Mouse (Mus musculus) ES-E14 (cell line): ENCODE data around the gene Krt42. TPM values are rescaled to one million over a fixed set of nuclear protein-coding genes. Genes with fewer than 3 reads are reported as not detected.
"Not testable (repeated sequence)": the region's sequence is repeated elsewhere in the genome, so short reads cannot be mapped to it uniquely, and the experiment has no call there.

ENCODE experiments used
- DNase-seq: peaks from one replicate; pipeline ENCODE4 v3.0.0-alpha.2; 2013; ENCODE audit warnings: low read depth, low spot score
- H3K27ac ChIP-seq: 2 replicates; pipeline ENCODE4 v1.5.1; 2012; ENCODE audit warnings: low read depth, mild to moderate bottlenecking, low read length, moderate library complexity, mixed read lengths; ENCODE audit not compliant: poor library complexity, insufficient read depth, severe bottlenecking
- H3K36me3 ChIP-seq: 2 replicates; pipeline ENCODE4 v1.6.1; 2012; ENCODE audit warnings: mild to moderate bottlenecking, low read length, moderate library complexity, mixed read lengths; ENCODE audit not compliant: control insufficient read depth, poor library complexity, insufficient read depth, severe bottlenecking
- H3K4me1 ChIP-seq, 2 experiments: fragments of 150-350 bp in 1 of 2; sonication (generic) in 1 of 2; 2 replicates each; pipeline ENCODE4 v1.6.1; 2012; ENCODE audit warnings: low read length in 2 of 2, mild to moderate bottlenecking in 1 of 2, mixed read lengths in 1 of 2; ENCODE audit not compliant: control insufficient read depth in 2 of 2, insufficient read depth in 2 of 2, poor library complexity in 1 of 2
- H3K4me3 ChIP-seq, 2 experiments: fragments of 150-350 bp in 1 of 2; sonication (generic) in 1 of 2; 2 replicates each; pipeline ENCODE4 v1.5.1; 2012; ENCODE audit warnings: low read length in 2 of 2, low read depth in 1 of 2, mild to moderate bottlenecking in 1 of 2, mixed read lengths in 1 of 2; ENCODE audit not compliant: insufficient read depth in 1 of 2, poor library complexity in 1 of 2, severe bottlenecking in 1 of 2
- H3K9ac ChIP-seq: 2 replicates; pipeline ENCODE4 v1.6.1; 2012; ENCODE audit warnings: low read depth, mild to moderate bottlenecking, low read length, mixed read lengths; ENCODE audit not compliant: poor library complexity, insufficient read depth, severe bottlenecking
- H3K9me3 ChIP-seq: fragments of 150-350 bp; sonication (generic); 2 replicates; pipeline ENCODE4 v1.6.1; 2012; ENCODE audit warnings: low read depth, mild to moderate bottlenecking, low read length; ENCODE audit not compliant: control insufficient read depth, insufficient read depth
- CHD2 ChIP-seq: IDR thresholded peaks from 2 replicates; pipeline ENCODE4 v1.6.1; 2014; ENCODE audit warnings: mild to moderate bottlenecking, low read depth, low read length, inconsistent platforms
- HCFC1 ChIP-seq: IDR thresholded peaks from 2 replicates; pipeline ENCODE4 v1.6.1; 2012; ENCODE audit warnings: low read length, inconsistent platforms, borderline replicate concordance; ENCODE audit not compliant: insufficient read depth
- MAFK ChIP-seq: IDR thresholded peaks from 2 replicates; pipeline ENCODE4 v1.6.1; 2014; ENCODE audit warnings: mild to moderate bottlenecking, low read depth, low read length, inconsistent platforms; ENCODE audit not compliant: insufficient read depth
- ZC3H11A ChIP-seq: IDR thresholded peaks from 2 replicates; pipeline ENCODE4 v1.6.1; 2012; ENCODE audit warnings: low read depth, mild to moderate bottlenecking, inconsistent platforms, low read length, borderline replicate concordance
- ZNF384 ChIP-seq: IDR thresholded peaks from 2 replicates; pipeline ENCODE4 v1.6.1; 2012; ENCODE audit warnings: low read depth, low read length, inconsistent platforms
- in situ Hi-C, 2 experiments: fragments of 600-800 bp; cut with MboI; formaldehyde crosslinking; loops; one replicate each; pipeline ENCODE4 v1.15.1; 2025; ENCODE audit warnings: low sequenced_read_pairs in 2 of 2, inconsistent platforms in 1 of 2; ENCODE audit not compliant: unreplicated experiment in 2 of 2
- total RNA-seq: library from RNA; depleted of rRNA; stranded (reverse); fragments of 300-350 nt; gene quantifications from 2 replicates; pipeline ENCODE4 v1.2.3, GENCODE M21; 2012

Krt42 gene
- total RNA-seq, 1 experiment: 21.7 TPM

DNA sequence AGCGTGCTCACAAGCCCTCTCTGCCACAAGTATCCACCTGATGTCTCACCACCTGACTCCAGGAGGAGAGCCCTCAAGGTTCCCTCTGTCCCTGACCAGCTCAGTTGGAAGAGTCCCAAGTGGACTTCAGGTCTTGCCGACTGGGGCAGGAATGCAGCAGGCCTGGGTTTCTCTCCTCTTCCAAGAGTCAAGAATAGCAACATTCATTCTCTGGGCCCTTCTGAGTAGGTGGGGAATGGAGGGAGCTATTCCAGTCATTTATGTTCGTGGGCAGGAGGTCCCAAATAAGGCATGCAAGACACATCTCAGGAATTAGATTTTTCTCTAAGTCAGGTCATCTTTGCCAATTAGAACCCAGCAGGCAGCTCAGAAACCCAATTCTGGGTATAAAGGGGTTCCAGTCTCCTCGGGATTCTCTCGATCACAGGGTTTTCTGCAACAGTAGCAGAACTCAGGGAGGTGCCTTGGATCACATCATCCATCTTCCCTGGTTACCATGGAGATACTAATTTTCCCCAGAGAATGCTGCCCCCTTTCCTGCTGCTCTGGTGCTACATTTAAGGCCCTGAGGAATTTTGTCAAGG lies 42.5 kb upstream of the Krt42 start:
- in situ Hi-C loops: no loop called here
- TF ChIP-seq ZC3H11A (no peak), HCFC1 (no peak), MAFK (no peak), CHD2 (no peak), ZNF384 (no peak)
- H3K27ac ChIP-seq: no peak overlapping the region
- no peaks in the 10 kb centered on the region for H3K9me3 ChIP-seq
- no peak overlapping the region for H3K4me3 ChIP-seq
- H3K9ac ChIP-seq: no peak overlapping the region
- H3K4me1 ChIP-seq: peaks cover 5 to 23% of the 10 kb centered on the region in 2 experiments
- H3K36me3 ChIP-seq: no peaks in the 10 kb centered on the region
- DNase-seq: no peak

DNA sequence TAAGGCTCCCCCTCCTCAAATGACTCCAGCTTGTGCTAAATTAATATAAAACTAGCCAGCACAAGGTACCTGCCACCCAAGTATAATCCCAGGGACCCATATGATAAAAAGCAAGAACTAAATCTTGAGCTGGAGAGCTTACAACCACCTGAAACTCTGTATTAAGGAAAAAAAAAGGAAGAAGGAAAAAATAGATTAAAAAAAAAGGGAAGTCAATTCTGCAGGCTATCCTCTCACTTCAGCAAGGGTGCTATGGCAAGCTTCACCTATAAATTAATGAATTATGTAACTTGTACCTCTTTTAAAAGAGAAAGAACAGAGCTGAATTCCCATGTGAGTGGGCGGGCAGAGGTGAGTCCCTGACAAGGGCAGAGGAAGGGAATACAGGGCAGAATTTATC lies 42.0 kb upstream of the Krt42 start:
- TF ChIP-seq MAFK: no peak
- no peak for TF ChIP-seq CHD2
- TF ChIP-seq HCFC1: no peak
- no peak for TF ChIP-seq ZNF384
- TF ChIP-seq ZC3H11A: no peak
- Histone ChIP-seq H3K9ac (no peak overlapping the region), H3K36me3 (no peaks in the 10 kb centered on the region), H3K4me3 (no peak overlapping the region), H3K9me3 (no peaks in the 10 kb centered on the region), H3K27ac (no peak overlapping the region), H3K4me1 (peaks cover 5 to 25% of the 10 kb centered on the region in 2 experiments)
- DNase-seq: no peak
- in situ Hi-C loops: no loop called here

DNA sequence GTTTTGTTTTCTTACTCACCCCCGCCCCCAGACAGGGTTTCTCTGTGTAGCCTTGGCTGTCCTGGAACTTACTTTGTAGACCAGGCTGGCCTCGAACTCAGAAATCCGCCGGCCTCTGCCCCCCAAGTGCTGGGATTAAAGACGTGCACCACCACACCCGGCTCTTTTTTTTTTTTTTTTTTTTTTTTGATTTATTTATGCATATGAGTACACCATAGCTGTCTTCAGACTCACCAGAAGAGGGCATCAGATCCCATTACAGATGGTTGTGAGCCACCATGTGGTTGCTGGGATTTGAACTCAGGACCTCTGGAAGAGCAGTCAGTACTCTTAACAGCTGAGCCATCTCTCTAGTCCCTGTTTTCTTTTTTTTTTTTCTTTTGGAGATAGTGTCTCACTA lies 39.0 kb upstream of the Krt42 start:
- H3K9ac ChIP-seq, H3K9me3 ChIP-seq, DNase-seq, in situ Hi-C loops, H3K36me3 ChIP-seq, H3K27ac ChIP-seq, H3K4me3 ChIP-seq: not testable (repeated sequence)
- TF ChIP-seq ZNF384: peak; percentile 76; the same call in 1 of the 2 replicates
- H3K4me1 ChIP-seq: peaks cover 0 to 15% of the 10 kb centered on the region in 2 experiments; a peak in 3 of 4 replicates

DNA sequence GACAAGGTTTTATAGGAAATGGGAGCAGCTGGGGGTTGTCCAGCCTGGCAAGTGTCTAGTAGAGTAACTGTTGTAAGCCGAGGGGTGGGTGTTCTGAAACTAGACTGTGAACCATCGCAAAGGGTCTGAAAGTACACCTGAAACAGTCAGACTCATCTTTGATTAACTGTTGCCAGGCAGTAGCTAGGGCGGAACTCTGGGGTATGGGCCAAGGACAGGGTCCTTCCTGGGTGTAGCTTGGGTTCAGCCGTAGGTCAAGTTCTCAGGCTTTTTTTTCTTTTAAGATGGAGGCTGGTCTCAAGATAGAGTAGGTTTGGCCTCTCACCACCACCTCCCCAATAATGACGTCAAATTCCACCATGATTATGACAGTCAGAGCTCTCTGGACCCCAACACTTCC lies 38.2 kb upstream of the Krt42 start:
- Histone ChIP-seq H3K4me1 (peaks cover 0 to 11% of the 10 kb centered on the region in 2 experiments; a peak in 3 of 4 replicates), H3K9me3 (no peaks in the 10 kb centered on the region), H3K27ac (peak overlapping the region; percentile 42; the same call in 1 of the 2 replicates), H3K36me3 (no peaks in the 10 kb centered on the region), H3K4me3 (no peak overlapping the region), H3K9ac (no peak overlapping the region)
- in situ Hi-C loops: no loop called here
- DNase-seq: no peak
- TF ChIP-seq ZC3H11A (no peak), ZNF384 (peak; percentile 52; the same call in 1 of the 2 replicates)

DNA sequence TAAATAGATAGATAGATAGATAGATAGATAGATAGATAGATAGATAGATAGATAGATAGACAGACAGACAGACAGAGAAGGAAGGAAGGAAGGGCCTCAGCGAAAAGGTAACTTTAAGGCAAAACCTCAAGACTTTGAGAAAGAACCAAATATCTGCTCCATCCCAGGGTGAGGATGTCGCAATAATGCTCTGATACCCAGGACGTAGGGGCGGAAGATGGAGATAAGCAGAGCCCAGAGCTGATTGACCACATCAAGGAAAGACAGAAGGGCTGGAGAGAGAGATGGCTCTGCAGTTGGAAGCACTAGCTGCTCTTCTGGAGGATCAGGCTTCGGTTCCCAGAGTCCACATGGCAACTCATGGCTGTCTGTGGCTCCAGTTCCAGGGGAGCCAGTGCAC lies 31.6 kb upstream of the Krt42 start:
- H3K4me3 ChIP-seq: no peak overlapping the region
- no peak overlapping the region for H3K9ac ChIP-seq
- H3K27ac ChIP-seq: no peak overlapping the region
- no peaks in the 10 kb centered on the region for H3K36me3 ChIP-seq
- H3K9me3 ChIP-seq: no peaks in the 10 kb centered on the region
- H3K4me1 ChIP-seq: peaks cover 0 to 4% of the 10 kb centered on the region in 2 experiments; a peak in 2 of 4 replicates
- TF ChIP-seq HCFC1 (no peak), MAFK (no peak), CHD2 (no peak), ZC3H11A (no peak), ZNF384 (no peak)
- no peak for DNase-seq
- in situ Hi-C loops: no loop called here
